Mouse (Mus musculus) neural tube, embryonic 14.5 days (tissue): ENCODE measurements around the gene D11Wsu47e. TPM values are rescaled to one million over a fixed set of nuclear protein-coding genes. Genes with fewer than 3 reads are reported as not detected.
A peak's percentile ranks its signal among the peaks of the same experiment; 100 is the strongest.

Source experiments
- ATAC-seq: fragments of 200-750 bp; cut with Nextera tagmentation; 2 replicates; pipeline ENCODE4 v1.8.0; 2017; ENCODE audit warnings: low read depth, mild to moderate bottlenecking, moderate TSS enrichment, moderate library complexity
- H3K27ac ChIP-seq: fragments of 300-500 bp; sonication (generic); 2 replicates; pipeline ENCODE4 v1.5.1; 2014; ENCODE audit warnings: low read depth, mild to moderate bottlenecking, control low read depth, low read length, moderate library complexity, mixed read lengths
- H3K27me3 ChIP-seq: fragments of 300-500 bp; sonication (generic); 2 replicates; pipeline ENCODE4 v1.6.1; 2014; ENCODE audit warnings: low read length; ENCODE audit not compliant: control insufficient read depth, insufficient read depth
- H3K36me3 ChIP-seq: fragments of 300-500 bp; sonication (generic); 2 replicates; pipeline ENCODE4 v1.6.1; 2014; ENCODE audit warnings: low read length, mixed read lengths; ENCODE audit not compliant: control insufficient read depth, insufficient read depth
- H3K4me1 ChIP-seq: fragments of 300-500 bp; sonication (generic); 2 replicates; pipeline ENCODE4 v1.6.1; 2014; ENCODE audit warnings: low read length; ENCODE audit not compliant: control insufficient read depth, insufficient read depth
- H3K4me2 ChIP-seq: fragments of 300-500 bp; sonication (generic); 2 replicates; pipeline ENCODE4 v1.6.1; 2014; ENCODE audit warnings: mild to moderate bottlenecking, low read depth, low read length, control low read depth
- H3K4me3 ChIP-seq: fragments of 300-500 bp; sonication (generic); 2 replicates; pipeline ENCODE4 v1.5.1; 2014; ENCODE audit warnings: low read depth, low read length, control low read depth, mixed read lengths
- H3K9ac ChIP-seq: fragments of 300-500 bp; sonication (generic); replicated peaks from 2 replicates; pipeline ENCODE4 v1.6.1; 2014; ENCODE audit warnings: low read depth, mild to moderate bottlenecking, control low read depth, low read length, mixed read lengths
- H3K9me3 ChIP-seq: fragments of 300-500 bp; sonication (generic); 2 replicates; pipeline ENCODE4 v1.6.1; 2016; ENCODE audit warnings: low read length; ENCODE audit not compliant: control insufficient read depth
- WGBS: fragments of 180-500 bp; shearing (Covaris S2); extraction: QIAGEN DNeasy Blood & Tissue Kit; methylation state at CpG from one replicate; pipeline ENCODE4 v1.1.7; 2014; 5-methylcytosine and 5-hydroxymethylcytosine counted together
- polyA plus RNA-seq: library from polyadenylated mRNA; unstranded; fragments of >200 nt; fragmentation: Nextera tagmentation; extraction: Ambion mirVana; gene quantifications from 2 replicates; pipeline ENCODE4 v1.2.1, GENCODE M21; 2014

Gene D11Wsu47e
- polyA plus RNA-seq, 1 experiment from 2014 or later, result 27.6 TPM

DNA sequence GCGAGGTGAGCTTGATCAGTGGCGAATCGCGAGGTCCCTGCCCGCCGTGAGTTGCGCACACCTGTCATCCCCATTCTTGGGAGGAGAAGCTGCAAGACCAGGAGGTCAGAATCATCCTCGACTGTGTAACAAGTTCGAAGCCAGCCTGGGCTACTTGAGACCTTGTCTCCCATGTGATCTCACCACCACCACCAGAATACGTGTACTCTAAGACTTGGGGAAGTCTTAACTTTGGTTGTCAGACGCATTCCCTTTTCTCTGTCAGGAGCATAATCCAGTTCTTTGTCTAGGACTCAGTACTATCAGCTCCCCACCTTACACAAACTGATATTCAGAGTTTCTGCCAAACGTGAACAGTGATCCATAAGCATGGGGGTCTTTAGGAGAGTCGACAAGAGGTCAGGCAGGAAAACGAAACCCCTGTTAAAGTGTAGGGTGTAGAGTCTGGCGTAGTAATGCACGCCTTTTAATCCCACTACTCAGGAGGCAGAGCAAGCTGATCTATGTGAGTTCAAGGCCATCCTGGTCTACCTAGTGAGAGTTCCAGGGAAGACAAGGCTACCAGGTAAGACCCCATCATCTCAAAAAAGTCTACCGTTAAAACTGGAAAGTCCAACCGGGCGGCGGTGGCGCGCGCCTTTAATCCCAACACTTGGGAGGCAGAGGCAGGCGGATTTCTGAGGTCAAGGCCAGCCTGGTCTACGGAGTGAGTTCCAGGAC is 655 bp downstream of the D11Wsu47e start:
- 42% methylated on average over 25 of the region's 25 CpGs for WGBS
- H3K4me3 ChIP-seq, result peak overlapping the region; percentile 95
- peak overlapping the region; percentile 72 for H3K9ac ChIP-seq
- no peaks in the 10 kb centered on the region for H3K27me3 ChIP-seq
- no peak overlapping the region for H3K27ac ChIP-seq
- H3K4me1 ChIP-seq, result peaks cover 25% of the 10 kb centered on the region
- no peak for ATAC-seq
- peaks cover 15% of the 10 kb centered on the region for H3K36me3 ChIP-seq
- H3K4me2 ChIP-seq, result peak overlapping the region; percentile 84
- H3K9me3 ChIP-seq, result no peaks in the 10 kb centered on the region

DNA sequence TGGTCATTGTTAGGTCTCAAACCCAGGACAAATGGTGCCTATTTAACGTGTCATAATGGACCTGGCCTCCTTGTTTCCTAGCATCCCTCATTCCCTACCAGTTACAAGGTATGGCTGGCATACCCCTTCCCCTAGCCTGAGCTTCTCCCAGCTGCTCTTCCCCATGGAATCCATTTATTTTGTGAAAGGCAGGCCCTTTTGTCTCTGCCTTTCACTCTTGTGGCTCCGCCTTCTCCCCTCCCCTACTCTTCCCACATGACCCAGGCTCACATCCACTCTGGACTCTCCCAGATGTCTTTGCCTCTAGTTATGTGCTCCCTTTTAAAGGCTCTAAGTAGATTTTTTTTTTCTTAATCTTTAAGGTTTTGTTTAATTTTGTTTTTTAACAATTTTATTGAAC is 2.8 kb downstream of the D11Wsu47e start:
- H3K4me3 ChIP-seq, result no peak overlapping the region
- no peak overlapping the region for H3K4me2 ChIP-seq
- H3K27me3 ChIP-seq, result no peaks in the 10 kb centered on the region
- no peak for ATAC-seq
- no peak overlapping the region for H3K9ac ChIP-seq
- H3K4me1 ChIP-seq, result peaks cover 25% of the 10 kb centered on the region
- no peaks in the 10 kb centered on the region for H3K9me3 ChIP-seq
- H3K27ac ChIP-seq, result no peak overlapping the region
- H3K36me3 ChIP-seq, result peaks cover 21% of the 10 kb centered on the region
- 21% methylated on average over 2 of the region's 2 CpGs for WGBS

DNA sequence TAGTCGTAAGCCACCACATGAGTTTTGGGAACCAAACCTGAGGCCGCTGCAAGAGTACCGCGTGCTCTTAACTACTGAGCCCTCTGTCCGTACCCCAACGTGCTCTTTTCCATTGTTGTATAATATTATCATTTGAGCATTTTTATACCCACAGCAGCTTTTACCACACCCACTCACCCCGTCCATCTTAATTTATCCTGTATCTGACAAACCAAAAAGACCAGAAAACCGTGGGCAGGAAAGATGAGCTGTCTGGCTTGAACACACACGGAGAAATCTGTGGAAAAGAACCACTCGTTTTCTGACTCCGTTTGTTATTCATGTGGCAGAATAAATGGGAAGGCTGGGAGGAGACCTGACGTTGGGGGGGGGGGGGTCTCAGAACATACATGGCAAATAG is 6.3 kb downstream of the D11Wsu47e start:
- WGBS, result 87% methylated on average over 12 of the region's 12 CpGs
- Histone ChIP-seq H3K4me1 (peaks cover 7% of the 10 kb centered on the region; the same call in 1 of the 2 replicates), H3K4me3 (no peak overlapping the region), H3K9ac (no peak overlapping the region), H3K36me3 (peaks cover 46% of the 10 kb centered on the region), H3K27ac (no peak overlapping the region), H3K9me3 (no peaks in the 10 kb centered on the region), H3K4me2 (no peak overlapping the region), H3K27me3 (no peaks in the 10 kb centered on the region)
- ATAC-seq, result no peak

DNA sequence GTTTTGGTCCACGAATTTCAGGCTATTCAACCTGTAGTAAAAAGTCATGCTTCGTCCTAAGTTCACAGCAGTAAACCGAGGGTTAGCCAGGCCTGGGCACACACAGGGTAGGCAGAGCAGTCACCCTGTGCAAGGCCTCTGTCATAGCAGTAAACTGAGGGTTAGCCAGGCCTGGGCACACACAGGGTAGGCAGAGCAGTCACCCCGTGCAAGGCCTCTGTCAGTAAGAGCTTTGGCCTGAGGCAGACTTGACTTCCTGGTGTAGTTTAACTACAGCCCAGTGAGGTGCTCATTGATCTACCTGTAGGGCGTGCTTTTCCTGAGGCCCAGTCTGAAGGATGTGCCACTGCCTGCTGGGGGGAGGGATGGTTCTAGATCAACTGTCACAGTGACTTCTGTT is 7.1 kb downstream of the D11Wsu47e start:
- peaks cover 49% of the 10 kb centered on the region for H3K36me3 ChIP-seq
- 95% methylated on average over 5 of the region's 5 CpGs for WGBS

DNA sequence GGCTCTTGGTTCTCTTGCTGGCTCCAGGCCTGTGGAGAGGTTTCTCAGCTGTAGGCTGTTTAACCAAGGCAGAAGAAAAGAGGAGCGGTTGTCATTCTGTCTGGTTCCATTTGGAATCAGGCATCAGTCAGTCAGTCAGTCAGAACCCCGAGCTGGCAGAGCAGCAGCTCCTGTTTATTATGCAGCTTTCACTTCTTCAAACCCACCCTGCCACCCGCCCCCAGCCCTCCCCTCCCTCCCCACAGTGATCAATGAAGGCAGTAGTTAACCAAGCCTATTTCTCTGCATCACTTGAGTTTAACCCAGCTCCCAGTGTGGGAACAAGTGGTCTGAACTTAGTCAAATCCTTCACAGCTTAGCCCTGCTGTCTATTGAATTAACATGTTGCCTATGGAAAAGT is 7.6 kb downstream of the D11Wsu47e start:
- ATAC-seq, result no peak
- Histone ChIP-seq H3K27me3 (no peaks in the 10 kb centered on the region), H3K9me3 (no peaks in the 10 kb centered on the region), H3K27ac (no peak overlapping the region), H3K9ac (no peak overlapping the region), H3K4me3 (no peak overlapping the region), H3K36me3 (peaks cover 49% of the 10 kb centered on the region), H3K4me2 (no peak overlapping the region), H3K4me1 (peaks cover 2% of the 10 kb centered on the region; the same call in 1 of the 2 replicates)
- WGBS, result 63% methylated on average over 3 of the region's 3 CpGs

More for the DNA sequence above, 7.1 kb downstream of the D11Wsu47e start:
- H3K9me3 ChIP-seq, result no peaks in the 10 kb centered on the region
- H3K9ac ChIP-seq, result no peak overlapping the region
- no peaks in the 10 kb centered on the region for H3K27me3 ChIP-seq
- peaks cover 7% of the 10 kb centered on the region; the same call in 1 of the 2 replicates for H3K4me1 ChIP-seq
- H3K4me2 ChIP-seq, result no peak overlapping the region
- H3K27ac ChIP-seq, result no peak overlapping the region
- no peak overlapping the region for H3K4me3 ChIP-seq
- ATAC-seq, result no peak

DNA sequence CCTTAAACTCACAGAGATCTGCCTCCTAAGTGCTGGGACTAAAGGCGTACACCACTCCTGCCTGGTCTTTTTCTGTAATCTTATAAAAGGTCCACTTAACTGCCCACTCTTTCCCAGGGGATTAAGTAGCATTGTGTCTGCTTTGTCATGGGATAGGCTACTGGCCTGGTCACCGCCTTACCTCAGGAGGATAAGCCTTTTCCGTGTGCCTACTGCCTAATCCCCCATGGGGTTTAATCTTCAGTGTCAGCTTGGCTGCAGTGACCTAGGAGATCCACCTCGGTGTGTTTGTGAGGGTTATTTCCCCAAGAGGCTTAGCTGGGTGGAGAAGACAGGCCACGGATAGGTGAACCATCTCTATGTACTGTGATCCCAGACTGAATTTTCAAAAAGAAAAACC is 13.4 kb downstream of the D11Wsu47e start:
- no peak for ATAC-seq
- Histone ChIP-seq H3K9me3 (no peaks in the 10 kb centered on the region), H3K27ac (no peak overlapping the region), H3K27me3 (no peaks in the 10 kb centered on the region), H3K4me3 (no peak overlapping the region), H3K4me2 (no peak overlapping the region), H3K9ac (no peak overlapping the region), H3K4me1 (no peaks in the 10 kb centered on the region), H3K36me3 (peaks cover 26% of the 10 kb centered on the region)
- WGBS, result 79% methylated on average over 5 of the region's 5 CpGs

DNA sequence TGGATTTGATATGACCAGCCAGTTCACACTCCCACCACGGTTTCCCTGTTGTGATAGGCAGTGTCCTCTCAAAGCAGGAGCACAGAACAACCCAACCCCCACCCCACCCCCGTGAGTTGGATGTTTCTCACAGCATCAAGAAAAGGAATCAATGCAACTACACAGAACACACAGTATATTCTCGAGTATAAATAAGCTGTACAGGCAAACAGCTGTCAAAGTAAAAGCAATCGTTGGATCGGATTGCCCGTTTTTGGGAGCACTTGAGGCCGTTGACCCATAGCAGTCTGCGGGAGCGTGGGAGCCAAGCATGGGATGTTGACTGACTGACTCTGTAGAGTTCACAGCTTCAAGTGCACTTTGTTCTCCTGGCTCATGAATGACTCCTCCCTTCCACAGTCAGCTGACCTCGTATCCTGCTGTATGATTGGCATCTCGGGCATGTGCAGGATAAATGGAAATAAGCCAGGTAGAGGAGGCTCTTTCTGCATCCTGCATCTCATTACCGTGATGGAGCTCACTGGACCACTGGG is 13.9 kb downstream of the D11Wsu47e start:
- no peak overlapping the region for H3K4me3 ChIP-seq
- ATAC-seq, result no peak
- WGBS, result 82% methylated on average over 12 of the region's 12 CpGs
- H3K4me1 ChIP-seq, result no peaks in the 10 kb centered on the region
- no peaks in the 10 kb centered on the region for H3K9me3 ChIP-seq
- H3K27ac ChIP-seq, result no peak overlapping the region
- peaks cover 22% of the 10 kb centered on the region; the same call in 1 of the 2 replicates for H3K36me3 ChIP-seq
- H3K4me2 ChIP-seq, result no peak overlapping the region
- no peaks in the 10 kb centered on the region for H3K27me3 ChIP-seq
- no peak overlapping the region for H3K9ac ChIP-seq

DNA sequence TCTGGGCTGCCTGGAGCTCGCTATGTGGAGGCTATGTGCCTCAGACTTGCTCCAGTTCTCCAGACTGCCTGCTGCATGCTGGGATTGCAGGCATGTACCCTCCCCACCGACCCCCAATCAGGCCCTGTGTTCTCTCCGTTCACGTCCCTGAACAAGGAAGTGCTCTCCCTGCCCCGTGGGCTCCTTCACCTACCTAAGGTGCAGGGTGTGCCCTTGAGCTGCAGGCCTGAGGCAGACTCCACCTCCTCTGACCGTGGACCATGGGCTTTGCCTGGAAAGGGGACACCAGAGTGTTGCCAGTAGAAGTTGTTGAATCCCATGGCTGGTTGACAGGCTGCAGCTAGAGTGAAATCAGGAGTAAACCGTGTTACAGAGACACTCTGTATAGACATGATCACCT is 15.4 kb downstream of the D11Wsu47e start:
- Histone ChIP-seq H3K4me2 (no peak overlapping the region), H3K4me1 (no peaks in the 10 kb centered on the region), H3K36me3 (peaks cover 13% of the 10 kb centered on the region; the same call in 1 of the 2 replicates), H3K9ac (no peak overlapping the region), H3K27me3 (no peaks in the 10 kb centered on the region), H3K9me3 (no peaks in the 10 kb centered on the region), H3K27ac (no peak overlapping the region), H3K4me3 (no peak overlapping the region)
- ATAC-seq, result no peak
- WGBS, result 92% methylated on average over 7 of the region's 7 CpGs

DNA sequence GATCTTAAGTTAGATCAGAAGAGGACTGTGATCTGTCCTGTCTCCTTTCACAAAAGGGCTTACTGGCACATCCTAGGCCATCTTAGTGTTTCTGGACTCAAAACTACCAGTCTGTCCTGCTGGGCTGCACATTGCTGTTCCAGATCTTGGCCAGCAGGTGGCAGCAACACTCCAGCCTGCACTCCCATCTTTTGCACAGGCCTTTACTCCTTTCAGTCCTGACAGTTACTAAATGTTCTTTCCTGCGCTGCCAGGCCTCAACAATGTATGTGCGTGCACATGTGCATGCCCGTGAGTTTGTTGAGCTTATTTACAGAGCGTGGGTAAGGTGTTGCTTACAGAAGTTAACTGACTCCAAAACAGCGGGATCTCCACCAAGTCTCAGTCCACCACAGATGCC is 19.5 kb downstream of the D11Wsu47e start:
- no peaks in the 10 kb centered on the region for H3K9me3 ChIP-seq
- ATAC-seq, result peak; percentile 66; the same call in 1 of the 2 replicates

More for the DNA sequence above, 19.5 kb downstream of the D11Wsu47e start:
- Histone ChIP-seq H3K27ac (no peak overlapping the region), H3K4me1 (no peaks in the 10 kb centered on the region), H3K4me2 (no peak overlapping the region), H3K9ac (no peak overlapping the region), H3K36me3 (no peaks in the 10 kb centered on the region), H3K27me3 (no peaks in the 10 kb centered on the region), H3K4me3 (no peak overlapping the region)
- WGBS, result 40% methylated on average over 5 of the region's 5 CpGs
